Mouse (Mus musculus): Measurements from ENCODE around the gene Fto. TPM values are rescaled to one million over a fixed set of nuclear protein-coding genes. Genes with fewer than 3 reads are reported as not detected.

Gene Fto
- total RNA-seq (2021): 10 to 100 TPM; 81.7 to 85.5 TPM
- long read RNA-seq, experiment 1, transcript Fto-201 (9 exons, 3,564 nt): major isoform, 38 of 60 reads
- long read RNA-seq, experiment 1, partial matches to known transcripts: 7 of 60 reads
- long read RNA-seq, experiment 1, other reads (novel, unspliced or antisense): 15 of 60 reads
- long read RNA-seq, experiment 2, full-length matches to known transcripts: 36 of 60 reads
- long read RNA-seq, experiment 2, partial matches to known transcripts: 15 of 60 reads
- long read RNA-seq, experiment 2, other reads (novel, unspliced or antisense): 9 of 60 reads

DNA sequence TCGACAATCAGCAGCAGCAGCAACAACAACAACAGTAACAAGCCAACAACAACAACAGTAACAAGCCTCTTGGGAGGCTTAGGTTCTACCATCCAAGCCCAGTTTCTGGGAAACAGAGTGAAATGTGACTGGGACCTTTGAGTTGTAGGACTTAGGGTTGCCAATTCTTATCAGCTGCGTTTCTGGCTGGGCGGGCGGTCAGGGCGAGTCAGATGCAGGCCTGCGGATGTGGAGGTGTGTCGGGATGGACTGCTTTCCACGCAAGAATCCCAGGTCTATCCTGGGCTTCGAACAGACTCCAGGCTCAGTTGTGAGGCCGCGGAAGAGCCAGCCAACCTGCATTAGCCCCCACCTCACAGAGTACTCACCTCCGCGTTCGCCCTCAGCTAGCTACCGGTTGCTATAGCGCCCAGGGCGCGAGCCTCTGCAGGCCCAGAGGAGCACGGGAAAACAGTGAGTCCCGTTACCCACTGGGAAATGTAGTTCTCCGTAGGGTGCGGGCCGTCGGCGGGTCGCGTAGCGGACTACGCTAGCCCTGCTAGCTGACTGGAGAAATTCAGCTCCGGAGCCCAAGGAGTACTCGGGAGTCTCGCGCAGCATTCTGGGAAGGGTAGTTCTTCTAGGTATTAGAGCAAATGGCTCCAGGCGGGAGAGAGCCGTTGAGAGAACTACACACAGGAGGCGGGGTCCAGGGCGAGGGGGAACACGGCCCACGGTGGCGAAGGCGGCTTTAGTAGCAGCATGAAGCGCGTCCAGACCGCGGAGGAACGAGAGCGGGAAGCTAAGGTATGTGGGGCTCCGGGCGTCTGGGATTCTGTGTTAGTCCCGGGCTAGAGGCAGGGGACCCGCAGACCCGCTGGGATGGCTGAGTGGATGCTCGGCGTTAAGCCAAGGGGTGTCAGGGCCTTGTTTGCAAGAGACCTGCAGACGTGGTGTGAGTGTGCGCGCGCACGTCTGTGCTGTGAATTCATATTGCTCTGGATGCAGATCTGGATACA, at the start of gene Fto, which contains the start of gene Rpgrip1l:
TSS of gene Fto (plus strand) at position 691 of the 998 bp plus-strand sequence.
TSS of gene Rpgrip1l (minus strand) at position 428 of the 998 bp plus-strand sequence.
- peak; percentile 57 for TF ChIP-seq CTCF (IDR thresholded peaks at IDR 0.05)
- H3K4me3 ChIP-seq: peak within 1 kb of the TSS; percentile 82
- H3K27ac ChIP-seq: peak within 1 kb of the TSS; percentile 97
- intact Hi-C loops (cut with DNase I): loop anchor here (10.0 kb wide), 1 partner anchor 1052 kb away; no protein-coding TSS in a partner anchor
- DNase-seq: peak; percentile 96

DNA sequence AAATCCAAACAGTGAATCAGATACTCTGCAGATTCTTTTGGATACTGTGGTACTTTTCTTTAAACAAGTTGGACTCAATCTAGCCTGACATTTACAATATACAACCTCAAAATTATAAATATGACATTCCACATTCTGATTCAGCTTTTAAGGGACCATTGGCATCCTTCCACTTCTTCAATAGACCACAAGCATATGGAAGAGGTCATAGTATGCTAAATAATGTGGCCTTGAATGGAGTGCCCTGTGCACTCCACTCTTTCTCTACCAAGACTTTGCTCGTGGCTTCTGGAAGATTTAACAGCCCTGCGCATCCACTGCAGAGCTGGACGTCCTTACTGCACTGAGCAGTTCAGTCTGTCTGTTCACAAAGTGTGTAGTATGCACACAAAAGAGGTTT, 49.4 kb upstream of the Fto start:
- DNase-seq: no peak
- Histone ChIP-seq H3K27ac (no peak overlapping the region), H3K4me3 (no peak overlapping the region)
- no peak for TF ChIP-seq CTCF (IDR thresholded peaks at IDR 0.05)
- intact Hi-C loops (cut with DNase I): no loop called here

DNA sequence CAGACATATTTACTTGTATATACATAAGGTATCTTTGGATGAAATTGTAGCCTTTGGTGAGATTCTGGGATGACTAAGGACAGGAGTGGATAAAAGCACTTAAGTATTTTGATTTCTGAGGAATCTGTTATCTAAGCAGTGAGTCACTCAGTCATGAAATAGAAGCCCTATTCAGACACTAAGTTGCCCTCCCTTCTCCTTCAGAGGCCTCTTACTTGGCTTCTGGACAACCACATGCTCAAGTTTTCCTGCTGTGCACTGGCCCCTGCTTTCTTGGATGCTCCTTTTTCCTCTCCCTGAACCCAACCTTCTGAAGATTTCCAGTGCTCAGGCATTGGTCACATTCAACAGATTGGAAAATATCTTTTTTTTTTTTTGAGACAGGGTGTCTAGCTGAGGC, 48.8 kb upstream of the Fto start:
- no peak for TF ChIP-seq CTCF (IDR thresholded peaks at IDR 0.05)
- H3K27ac ChIP-seq: no peak overlapping the region
- intact Hi-C loops (cut with DNase I): no loop called here
- H3K4me3 ChIP-seq: no peak overlapping the region
- no peak for DNase-seq

DNA sequence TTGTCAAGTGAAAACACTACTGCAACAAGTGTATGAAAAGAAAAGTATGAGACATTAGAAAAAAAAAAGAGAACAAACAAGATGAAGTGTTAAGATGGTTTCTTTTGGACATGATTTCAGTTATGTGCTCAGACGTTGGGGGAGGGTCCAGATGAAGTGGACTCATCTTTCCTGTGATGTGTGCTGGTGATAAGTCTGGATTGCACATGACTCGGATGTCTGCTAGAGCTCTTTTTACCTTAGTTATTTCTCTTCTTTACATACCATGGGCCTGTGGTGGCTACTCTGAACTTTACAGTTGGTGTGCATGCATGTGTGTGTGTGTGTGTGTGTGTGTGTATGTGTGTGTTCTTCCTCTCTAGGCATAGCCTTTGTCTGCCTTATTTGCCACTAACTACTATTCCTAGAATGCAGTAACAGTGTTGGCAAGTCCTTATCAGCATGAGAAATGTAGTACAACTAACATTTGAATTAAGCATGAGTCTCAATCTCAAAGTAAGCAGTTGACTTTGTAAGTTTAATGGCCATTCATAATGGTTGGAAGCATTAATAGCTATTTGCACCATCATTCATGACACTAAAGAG, 43.9 kb upstream of the Fto start:
- intact Hi-C loops (cut with DNase I): no loop called here

DNA sequence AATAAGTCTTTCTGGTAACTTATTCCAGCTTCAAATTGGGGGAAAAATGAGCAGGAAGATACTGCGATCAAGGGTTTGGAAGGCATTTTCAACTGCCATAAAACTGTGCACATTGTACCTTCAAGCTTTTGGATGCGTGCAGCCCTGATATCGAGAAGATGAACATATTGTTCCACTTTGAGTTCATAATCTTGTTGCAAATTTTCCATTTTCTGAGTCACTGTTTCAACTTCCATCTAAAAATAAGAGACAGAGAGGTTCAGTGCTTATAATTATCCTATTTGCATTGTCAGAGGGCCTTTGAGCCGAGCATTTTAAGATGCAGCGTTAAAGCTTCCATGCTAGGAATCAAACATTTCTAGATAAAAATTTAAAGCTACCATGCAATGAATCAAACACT, 39.8 kb upstream of the Fto start:
- H3K4me3 ChIP-seq: no peak overlapping the region
- DNase-seq: no peak
- intact Hi-C loops (cut with DNase I): no loop called here
- no peak overlapping the region for H3K27ac ChIP-seq
- no peak for TF ChIP-seq CTCF (IDR thresholded peaks at IDR 0.05)

More for the DNA sequence above, 43.9 kb upstream of the Fto start:
- Histone ChIP-seq H3K4me3 (no peak overlapping the region), H3K27ac (no peak overlapping the region)
- TF ChIP-seq CTCF (IDR thresholded peaks at IDR 0.05): no peak
- DNase-seq: no peak

DNA sequence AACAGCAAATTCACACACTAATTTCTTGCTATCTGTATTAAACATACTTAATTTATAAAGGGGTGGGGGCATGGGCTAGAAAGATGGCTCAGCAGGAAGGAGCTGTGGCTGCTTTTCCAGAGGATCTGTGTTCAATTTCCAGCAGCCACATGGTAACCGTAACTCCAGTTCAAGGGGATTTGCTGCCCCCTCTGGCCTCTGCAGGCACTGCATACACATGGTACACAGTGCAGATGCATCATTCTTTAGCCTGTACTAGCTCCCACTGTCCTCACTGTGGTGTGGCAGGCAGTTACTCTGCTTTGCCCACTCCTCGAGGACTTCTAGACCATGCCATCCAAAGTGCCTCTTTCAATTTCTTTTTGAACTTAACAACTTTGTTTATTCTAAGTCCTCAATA, 37.0 kb upstream of the Fto start:
- no peak overlapping the region for H3K27ac ChIP-seq
- intact Hi-C loops (cut with DNase I): no loop called here

DNA sequence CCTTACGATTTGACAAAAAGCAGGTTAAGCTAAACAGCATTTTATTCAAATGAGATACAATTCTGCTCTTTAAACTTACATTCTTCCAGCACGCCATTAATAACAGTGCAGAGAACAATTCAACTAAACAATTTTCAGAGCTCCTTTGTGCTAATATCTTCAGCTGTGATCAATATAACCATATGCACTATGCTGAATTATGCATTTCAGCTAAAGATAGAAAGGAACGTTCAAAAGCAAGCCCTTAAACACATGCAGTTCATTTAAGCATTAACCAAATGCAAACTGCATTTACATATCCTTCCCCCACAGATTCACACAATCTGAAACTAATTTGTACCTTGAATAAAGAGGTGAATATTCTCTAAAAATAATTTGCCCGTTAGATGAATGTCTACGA, 35.3 kb upstream of the Fto start:
- no peak overlapping the region for H3K4me3 ChIP-seq
- no peak for TF ChIP-seq CTCF (IDR thresholded peaks at IDR 0.05)

More for the DNA sequence above, 37.0 kb upstream of the Fto start:
- H3K4me3 ChIP-seq: no peak overlapping the region
- no peak for DNase-seq
- TF ChIP-seq CTCF (IDR thresholded peaks at IDR 0.05): peak; percentile 24; the same call in 1 of the 2 replicates

DNA sequence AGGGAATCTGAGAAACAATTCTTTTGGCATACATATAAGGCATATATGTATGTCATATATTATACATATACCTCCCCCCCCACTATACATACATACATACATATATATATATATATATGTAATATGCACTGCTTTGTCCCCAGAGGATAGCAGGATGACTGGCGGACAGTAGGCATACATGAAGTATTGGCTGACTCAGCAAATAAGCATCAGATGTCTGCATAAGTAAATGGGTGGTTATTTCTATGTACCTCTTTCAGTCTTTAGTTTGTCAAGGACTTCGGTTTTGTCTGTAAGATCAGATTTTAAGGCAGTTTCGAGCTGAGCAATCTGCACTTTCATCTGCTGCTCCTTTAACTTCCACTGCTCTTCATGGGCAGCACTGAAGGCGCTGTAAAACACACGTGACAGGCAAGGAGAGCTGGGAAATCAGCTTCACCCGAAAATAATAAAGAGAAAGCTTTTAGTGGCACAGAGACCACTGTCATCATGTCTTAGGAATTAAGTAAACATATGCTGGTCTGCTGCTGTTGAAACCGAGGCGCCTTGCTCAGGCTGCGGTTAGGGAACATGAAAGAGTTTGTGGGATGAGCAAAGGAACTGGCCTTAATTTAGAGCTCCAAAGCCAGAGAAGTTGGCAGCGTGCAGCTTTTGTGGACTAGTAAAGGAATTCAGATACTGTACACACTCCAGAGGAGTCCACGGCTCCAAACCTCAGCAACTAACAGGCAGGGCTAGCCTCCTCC, 32.7 kb upstream of the Fto start:
- intact Hi-C loops (cut with DNase I): no loop called here
- H3K4me3 ChIP-seq: peak overlapping the region; percentile 11; the same call in 1 of the 2 replicates
- H3K27ac ChIP-seq: peak overlapping the region; percentile 25; the same call in 1 of the 2 replicates
- peak; percentile 63 for DNase-seq
- TF ChIP-seq CTCF (IDR thresholded peaks at IDR 0.05): no peak

More for the DNA sequence above, 35.3 kb upstream of the Fto start:
- intact Hi-C loops (cut with DNase I): no loop called here
- DNase-seq: no peak
- H3K27ac ChIP-seq: no peak overlapping the region

DNA sequence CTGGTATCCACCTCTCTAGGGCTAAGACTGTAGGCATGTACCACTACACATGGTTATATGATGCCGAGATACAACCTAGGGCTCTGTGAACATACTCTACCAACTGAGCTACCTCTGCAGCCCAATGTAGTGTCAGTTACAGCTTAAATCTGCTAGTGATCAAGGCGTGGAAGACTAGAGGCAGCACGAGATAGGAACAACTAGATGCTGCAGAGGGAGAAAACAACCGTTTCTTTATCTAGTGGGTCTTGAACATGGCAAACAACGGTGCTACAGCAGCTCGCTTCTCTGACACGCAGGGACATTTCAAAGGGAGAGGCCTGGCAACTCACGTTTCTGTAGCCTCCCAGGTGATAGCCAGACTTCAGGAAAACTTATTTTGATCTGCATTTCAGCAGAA, 31.8 kb upstream of the Fto start:
- no peak for TF ChIP-seq CTCF (IDR thresholded peaks at IDR 0.05)
- no peak for DNase-seq
- Histone ChIP-seq H3K4me3 (no peak overlapping the region), H3K27ac (no peak overlapping the region)
- intact Hi-C loops (cut with DNase I): no loop called here

DNA sequence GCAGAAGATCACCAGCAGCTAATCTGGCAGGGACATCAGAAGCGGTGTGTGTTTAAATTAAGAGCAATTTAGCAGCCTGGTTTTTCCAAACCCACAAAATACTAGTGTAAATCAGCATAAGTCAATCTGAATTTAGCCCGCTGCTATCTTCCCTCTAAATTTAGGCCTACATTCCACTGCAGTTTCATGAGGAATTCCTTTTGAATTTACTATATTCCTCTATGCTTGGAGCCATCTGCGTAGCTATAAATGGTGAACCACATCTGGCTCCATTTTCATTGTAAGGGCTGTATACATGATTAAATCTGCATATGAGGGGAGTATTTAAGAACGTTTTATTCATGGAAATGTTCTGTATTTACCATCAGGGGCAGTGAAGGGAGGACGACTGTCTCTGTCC, 30.7 kb upstream of the Fto start:
- intact Hi-C loops (cut with DNase I): no loop called here
- Histone ChIP-seq H3K4me3 (no peak overlapping the region), H3K27ac (no peak overlapping the region)
- TF ChIP-seq CTCF (IDR thresholded peaks at IDR 0.05): no peak
- DNase-seq: no peak

DNA sequence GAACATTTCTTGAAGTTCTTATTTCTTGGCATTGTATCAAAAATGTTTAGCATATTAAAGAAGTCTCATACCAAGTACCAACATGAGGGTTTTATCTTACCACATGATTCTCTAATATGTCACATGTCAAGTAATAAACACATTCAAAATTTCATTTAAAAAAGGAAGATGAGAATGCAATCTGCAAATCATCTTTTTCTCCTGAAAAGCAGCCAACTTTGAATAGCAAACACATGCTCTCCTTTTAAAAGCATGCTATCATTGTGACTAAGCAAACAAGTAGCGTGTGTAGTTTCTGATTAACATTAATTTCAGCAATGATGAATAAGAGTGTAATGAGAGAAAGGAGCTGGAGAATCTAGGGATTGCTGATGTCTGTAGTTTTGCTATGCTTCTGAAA, 29.5 kb upstream of the Fto start:
- intact Hi-C loops (cut with DNase I): no loop called here
- no peak overlapping the region for H3K4me3 ChIP-seq
- DNase-seq: no peak
- no peak for TF ChIP-seq CTCF (IDR thresholded peaks at IDR 0.05)
- H3K27ac ChIP-seq: peak overlapping the region; percentile 46; the same call in 1 of the 2 replicates

DNA sequence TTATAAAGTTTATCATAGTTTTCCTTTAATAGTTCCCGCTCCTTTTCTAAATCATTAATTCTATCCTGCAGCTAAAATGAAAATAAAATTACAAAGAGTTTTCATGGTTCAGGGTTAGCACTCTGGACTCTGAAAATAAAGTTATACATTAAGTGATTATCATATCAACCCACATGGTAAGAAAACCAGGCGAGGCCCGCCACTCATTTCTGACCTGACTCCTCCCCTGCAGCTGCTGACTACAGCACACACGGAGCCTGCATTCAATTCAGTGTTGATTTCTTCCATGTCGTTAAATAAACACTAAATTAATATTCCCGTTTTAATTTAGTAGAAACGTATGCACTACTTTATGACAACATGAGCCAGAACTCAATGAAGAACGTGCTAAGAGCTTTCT, 27.1 kb upstream of the Fto start:
- H3K27ac ChIP-seq: no peak overlapping the region
- DNase-seq: no peak
- intact Hi-C loops (cut with DNase I): no loop called here
- TF ChIP-seq CTCF (IDR thresholded peaks at IDR 0.05): no peak
- no peak overlapping the region for H3K4me3 ChIP-seq

Data from gastrocnemius, adult 2 months (tissue).